Mouse (Mus musculus) activated CD4-positive, CD25-positive, alpha-beta regulatory T cell, adult 4 months (primary cell): ENCODE measurements around the gene Abraxas2. TPM values are rescaled to one million over a fixed set of nuclear protein-coding genes. Genes with fewer than 3 reads are reported as not detected.

Source experiments
- ATAC-seq: one replicate; pipeline ENCODE4 v1.8.0; 2017
- polyA plus RNA-seq, 2 experiments: library from polyadenylated mRNA; unstranded; fragments of 100-300 nt; shearing (Covaris generic); gene quantifications; one replicate each; pipeline ENCODE4 v1.2.1; 2017

The Abraxas2 gene
- 10 to 100 TPM; 29.6 to 36.5 TPM for polyA plus RNA-seq

DNA sequence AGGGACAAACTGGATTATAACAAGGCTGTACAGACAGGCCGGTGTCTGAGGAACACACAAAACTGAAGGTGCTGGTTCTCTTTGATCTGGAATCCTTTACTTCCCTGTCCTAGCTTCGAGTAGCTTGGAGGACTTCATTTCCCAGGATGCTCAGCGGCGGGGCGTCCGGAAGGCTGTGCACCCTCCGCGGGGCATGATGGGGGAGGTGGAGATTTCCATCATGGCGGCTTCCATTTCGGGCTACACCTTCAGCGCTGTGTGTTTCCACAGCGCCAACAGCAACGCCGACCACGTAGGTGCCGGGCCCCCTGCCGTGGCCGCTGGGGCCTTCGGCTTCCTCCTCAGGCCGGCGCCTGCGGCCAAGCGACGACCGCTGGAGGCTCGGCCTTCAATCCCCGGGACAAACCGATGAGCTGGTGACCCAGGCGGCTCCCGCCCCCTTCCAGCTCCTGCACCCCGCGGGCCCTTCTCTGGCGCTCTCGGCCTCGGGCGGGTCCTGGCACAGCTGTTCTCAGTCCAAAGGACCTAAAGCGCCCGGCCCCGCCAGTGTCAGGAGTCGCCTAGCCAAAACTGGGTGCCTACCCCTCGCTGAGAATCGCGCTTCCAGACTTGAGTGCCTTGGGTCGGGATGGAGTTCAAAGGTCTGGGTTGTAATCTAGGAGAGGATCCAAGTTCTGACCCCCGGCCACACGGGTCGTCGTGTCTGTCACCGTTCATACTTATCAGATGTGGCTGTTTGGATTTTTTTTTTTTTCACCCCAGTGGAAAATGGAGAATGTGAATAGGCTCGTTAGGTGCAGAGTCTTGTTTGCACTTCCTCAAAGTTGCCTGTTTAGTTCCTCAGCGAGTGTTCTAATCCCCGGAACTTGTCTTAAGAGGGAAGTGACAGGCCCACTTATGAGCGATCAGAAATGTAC, at the start of gene Abraxas2:
TSS of gene Abraxas2 (plus strand) at position 184 of the 917 bp plus-strand sequence.
- peak; percentile 95 for ATAC-seq

DNA sequence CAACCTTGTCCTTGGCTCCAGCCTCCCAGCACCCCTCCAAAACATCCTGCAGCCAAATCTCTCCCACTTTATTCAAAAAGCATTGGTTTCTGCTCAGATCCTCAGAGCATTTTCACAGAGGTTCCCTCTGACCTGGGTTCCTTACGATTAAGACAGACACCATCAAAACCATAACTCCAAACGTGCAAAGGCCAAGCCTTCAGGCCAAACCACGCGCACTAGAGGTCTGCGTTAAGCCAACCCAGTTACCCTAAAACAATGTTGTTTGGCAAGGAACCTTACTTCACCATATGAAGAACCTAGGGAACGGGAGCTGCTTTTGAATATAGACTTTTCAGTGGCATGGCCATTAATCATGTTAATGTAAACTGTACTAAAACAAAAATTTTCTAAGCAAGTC, 49.3 kb upstream of the Abraxas2 start:
- ATAC-seq, result no peak

DNA sequence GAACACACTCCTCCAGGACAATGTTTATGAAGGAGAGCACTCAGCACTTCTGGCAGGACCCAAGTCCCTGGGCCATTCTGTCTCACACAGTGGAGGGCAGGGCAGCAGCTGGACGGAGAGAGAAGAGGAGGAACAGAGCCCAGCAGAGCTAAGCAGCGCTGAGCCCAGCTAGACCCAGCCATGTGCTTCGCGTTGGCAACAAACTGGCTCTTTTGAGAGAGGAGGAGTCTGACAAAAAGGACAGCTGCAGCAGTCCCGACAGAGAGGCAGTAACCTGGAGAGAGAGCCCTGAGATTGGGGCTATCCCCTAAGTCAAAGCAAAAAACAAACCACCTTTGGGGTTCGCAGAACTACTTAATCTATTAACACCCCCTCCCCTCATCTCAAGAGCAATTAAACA, 48.7 kb upstream of the Abraxas2 start:
- ATAC-seq, result peak; percentile 6

- ATAC-seq, result peak; percentile 50
These were observed 48.1 kb upstream of the Abraxas2 start for GRCm38 (mm10) chr7:132810879-132811278.

DNA sequence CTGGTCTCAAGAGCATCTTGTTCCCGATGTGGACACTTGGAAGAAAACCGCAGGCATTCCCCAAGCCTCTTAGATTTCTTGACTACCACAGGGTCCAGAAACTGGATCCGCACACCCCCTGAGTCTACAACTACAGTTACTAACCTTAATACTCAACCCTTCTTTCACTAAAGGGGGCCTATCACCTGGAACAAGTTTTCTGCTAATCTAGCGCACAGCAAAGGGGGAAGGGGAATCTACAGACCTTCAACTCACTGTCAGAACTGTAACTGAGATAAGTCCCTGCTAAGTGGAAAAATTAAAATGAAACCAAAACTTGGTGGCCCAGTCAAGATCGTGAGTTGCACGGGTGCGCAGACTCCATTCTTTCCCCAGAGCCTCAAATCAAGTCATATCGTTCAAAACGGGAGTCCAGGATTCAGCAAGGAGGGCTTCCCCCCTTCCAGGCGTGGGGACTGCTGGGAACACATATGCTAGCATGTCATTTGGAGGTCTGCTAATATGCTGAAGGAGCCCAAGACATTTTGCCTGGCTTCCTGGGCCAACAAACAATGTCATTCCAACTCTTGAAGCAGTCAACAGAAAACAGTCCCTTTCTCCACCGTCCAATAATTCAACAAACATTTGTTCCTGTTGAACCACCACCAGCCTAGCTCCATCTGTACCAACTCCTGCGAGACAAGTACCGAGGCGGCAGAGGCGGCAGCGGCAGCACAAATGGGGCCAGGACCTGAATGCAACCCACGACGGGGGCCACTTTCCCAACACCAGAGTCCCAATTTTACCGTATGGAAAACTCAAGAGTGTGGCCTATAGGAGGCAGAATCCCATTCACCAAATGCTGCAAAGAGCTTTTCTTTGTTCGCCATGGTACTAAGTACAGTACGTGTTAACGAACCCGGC, 47.1 kb upstream of the Abraxas2 start:
- ATAC-seq, result peak; percentile 45

- ATAC-seq, result peak; percentile 1
These were observed 46.2 kb upstream of the Abraxas2 start for GRCm38 (mm10) chr7:132812619-132813415.

- ATAC-seq, result peak; percentile 4
These were observed 45.5 kb upstream of the Abraxas2 start, which contains the start of gene Fam53b for GRCm38 (mm10) chr7:132813416-132814088. TSS of gene Fam53b (minus strand) at chr7:132813886.

GRCm38 (mm10) chr7:132814089-132814450, 45.0 kb upstream of the Abraxas2 start:
- ATAC-seq, result no peak

- ATAC-seq, result no peak
These were observed 43.9 kb upstream of the Abraxas2 start for GRCm38 (mm10) chr7:132815081-132815480.

- no peak for ATAC-seq
These were observed 42.5 kb upstream of the Abraxas2 start for GRCm38 (mm10) chr7:132816528-132816927.

DNA sequence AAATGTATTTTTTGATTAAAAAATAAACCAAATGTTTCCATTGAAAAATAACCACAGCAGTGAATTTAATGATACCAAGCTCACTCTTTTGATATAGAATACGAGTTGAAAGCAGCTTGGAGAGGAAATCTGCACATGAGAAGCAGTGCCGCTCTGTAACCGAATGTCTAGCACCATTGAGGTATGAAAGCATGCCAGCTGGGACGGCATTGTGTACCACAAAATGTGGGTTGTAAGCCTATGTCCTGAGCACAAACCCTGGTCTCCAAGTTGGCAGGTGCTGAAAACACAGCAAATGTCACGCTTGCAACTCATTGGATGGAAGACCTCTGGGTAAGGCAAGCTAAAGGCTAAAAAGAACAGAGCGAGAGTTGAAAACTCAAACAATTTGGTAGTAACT, 42.0 kb upstream of the Abraxas2 start:
- no peak for ATAC-seq

- ATAC-seq, result no peak
These were observed 38.3 kb upstream of the Abraxas2 start for GRCm38 (mm10) chr7:132820692-132821091.

- no peak for ATAC-seq
These were observed 35.2 kb upstream of the Abraxas2 start for GRCm38 (mm10) chr7:132823832-132824231.

DNA sequence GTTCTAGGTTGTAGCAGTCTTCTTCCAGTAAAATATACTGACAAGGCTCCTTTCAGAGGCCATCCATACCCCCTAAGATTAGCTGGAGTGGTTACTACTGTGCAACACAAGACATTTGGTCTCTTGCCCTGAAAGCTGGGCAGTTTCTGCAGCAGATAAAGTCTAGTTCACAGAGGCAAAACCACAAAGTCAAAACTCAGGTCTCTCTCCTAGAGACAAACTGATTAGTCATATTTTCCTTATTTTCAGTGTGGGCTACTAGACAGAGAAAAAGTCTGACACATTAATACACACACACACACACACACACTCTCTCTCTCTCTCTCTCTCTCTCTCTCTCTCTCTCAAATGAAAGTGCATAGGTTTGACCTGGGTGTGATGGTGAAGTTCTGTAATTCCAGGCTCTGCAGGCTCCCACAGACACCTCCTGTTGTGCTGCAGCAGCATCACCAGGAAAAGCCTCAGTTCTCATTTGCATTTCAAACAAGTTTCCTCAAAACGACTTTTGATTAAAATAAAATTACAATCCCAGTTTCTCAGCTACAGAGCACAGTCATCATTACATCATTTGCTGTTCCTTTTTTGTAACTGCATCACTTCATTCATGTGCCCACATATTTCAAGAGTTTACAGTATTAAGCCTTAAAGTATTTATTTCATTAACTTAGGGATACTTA, 34.5 kb upstream of the Abraxas2 start:
- ATAC-seq, result peak; percentile 68

DNA sequence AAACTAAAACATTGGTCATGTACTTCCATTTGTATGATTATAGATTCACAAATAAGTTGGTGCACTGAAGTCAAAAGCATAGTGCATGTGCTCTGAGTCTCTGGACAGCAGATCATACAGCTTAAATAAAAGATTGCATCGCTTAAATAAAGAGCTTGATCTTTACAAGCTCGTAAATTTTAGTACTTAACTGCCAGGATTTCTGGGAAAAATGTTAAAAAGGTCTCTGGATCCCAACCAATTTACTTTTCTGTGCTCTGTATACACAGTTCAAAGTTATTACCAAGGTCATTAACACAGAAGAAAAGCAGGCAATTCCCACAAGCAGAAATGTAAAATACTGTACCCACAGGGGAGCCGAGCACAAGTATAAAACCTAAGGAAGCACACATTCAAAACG, 28.1 kb upstream of the Abraxas2 start:
- no peak for ATAC-seq

DNA sequence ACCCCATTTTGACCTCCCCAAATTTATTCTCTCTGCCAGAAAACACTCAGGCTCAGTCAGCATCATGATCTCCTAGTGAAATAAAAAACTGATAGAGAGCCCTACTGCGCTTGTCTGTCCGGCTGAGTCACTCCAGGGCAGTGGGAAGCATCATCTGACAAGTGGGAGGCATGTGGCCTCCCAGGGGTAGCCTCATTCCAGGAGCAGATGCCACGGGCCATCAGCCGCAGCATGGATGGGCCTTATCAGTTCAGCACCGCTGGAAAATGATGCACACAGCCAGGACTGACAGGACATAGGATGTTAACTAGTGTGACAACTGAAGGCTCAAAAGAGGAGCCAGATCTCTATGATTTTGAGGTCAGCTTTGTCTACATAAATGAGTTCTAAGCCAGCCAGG, 17.7 kb upstream of the Abraxas2 start:
- no peak for ATAC-seq

GRCm38 (mm10) chr7:132842455-132842854, 16.6 kb upstream of the Abraxas2 start:
- ATAC-seq, result no peak

DNA sequence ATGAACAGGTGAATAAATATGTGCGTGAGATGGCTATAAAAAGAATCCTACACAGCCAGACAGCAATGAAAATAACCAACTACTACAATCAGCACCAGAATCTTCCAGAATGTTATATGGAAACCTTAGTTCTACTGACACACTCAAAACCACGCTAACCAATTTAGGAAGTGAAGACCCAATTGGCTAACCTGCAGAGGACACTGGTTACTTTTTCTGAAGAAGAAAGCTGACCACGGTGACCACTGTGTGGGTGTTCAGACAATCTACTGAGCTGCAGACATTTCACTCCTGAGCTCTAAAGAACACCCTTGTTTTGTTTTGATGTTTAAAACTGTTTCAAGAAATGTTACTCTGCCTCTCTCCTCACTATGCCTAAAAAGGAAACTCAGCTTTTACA, 15.9 kb upstream of the Abraxas2 start:
- no peak for ATAC-seq

DNA sequence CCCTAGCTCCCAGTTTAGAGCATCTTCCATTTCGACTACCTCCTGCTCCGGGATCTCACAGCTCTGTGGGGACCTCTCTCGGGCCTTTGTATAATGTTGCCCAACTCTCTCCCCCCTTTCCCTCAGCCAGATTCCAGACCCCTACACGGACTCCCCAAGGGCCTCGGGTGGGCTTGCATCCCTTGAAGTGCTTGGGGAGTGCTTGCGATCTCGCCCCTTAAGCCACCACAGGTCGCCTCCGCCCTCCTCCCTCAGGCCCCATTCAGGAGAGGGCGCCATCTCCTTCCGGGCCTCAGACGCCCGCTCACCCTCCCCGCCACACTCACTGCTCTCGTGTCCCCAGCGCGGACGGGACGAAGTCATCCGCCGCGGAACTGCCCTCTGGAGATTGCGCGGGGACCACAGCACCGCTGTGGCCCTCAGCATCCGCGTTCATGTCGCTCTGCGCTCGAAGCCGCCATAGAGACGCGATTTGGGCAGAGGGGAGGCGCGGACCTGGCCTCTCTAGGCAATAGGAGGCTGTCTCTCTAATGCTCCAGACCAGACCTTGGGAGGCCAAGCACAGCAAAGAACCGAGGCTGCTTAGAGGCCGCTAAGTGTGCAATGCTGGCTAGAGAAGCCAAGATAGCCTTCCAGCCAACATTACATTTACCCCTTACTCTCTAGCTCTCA, 6.7 kb upstream of the Abraxas2 start, which contains the start of gene Eef1akmt2:
TSS of gene Eef1akmt2 (minus strand) at position 501 of the 672 bp plus-strand sequence.
- peak; percentile 89 for ATAC-seq

- no peak for ATAC-seq
These were observed 5.7 kb upstream of the Abraxas2 start for GRCm38 (mm10) chr7:132853361-132853760.

- ATAC-seq, result no peak
These were observed 5.1 kb upstream of the Abraxas2 start for GRCm38 (mm10) chr7:132853946-132854345.
